Mouse (Mus musculus): Measurements from ENCODE around the gene Pdia6.

Gene Pdia6

DNA sequence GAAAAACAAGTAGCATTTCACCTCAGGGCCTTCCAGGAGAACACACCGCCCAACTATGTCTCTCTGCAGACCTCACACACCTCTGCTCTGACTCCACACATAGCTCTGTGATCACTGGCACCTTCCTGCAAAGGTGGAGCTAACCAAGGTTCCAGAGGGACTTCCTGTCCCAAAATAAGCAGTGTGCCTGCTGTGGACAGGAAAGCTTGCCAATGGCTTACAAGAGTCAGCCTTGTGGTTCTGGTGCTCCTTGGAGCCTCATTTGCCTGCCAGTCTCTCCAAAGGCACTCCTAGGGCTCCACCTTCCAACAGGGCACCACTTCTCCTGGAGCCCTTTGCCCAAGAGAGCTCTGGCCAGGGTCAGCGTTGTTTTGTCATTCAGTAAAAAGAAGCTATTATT, 1.5 kb upstream of the Pdia6 start:
- DNase-seq (ENCODE audit: low spot score), result no peak

DNA sequence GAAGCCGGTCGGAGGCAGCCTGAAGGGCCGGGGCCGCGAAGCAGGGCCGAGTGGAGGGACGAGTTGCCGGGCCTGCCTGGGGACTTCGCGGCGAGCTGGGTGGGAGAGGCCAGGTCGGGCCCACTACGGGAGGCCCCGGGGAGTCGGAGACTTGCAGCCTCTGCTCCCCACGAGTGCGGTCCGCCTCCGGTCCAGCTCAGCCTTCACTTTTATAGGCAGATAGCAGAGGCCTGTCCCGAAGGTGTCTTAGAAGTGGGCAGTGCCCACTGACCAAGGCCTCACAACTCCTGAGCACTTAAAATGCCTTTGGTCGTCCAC, 287 bp downstream of the Pdia6 start:
- DNase-seq (ENCODE audit: low spot score), result no peak

DNA sequence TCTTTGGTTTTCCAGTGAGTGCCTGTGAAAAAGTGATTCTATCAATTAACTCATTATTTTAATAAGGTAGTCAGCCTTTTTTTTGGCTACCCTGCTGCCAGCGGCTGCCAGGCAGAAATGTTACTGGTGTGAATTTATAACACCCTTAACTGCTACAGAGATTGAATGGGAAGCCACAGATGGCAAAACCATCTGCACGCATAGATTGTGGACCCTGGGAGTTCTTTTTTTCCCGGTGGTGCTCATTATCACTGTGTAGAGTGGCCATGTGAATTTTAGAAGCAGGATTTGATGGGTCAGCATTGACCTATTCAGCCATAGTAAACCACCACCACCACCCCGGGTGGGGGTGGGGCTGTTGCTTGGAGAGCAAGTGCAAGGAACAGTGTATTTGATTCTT, 971 bp downstream of the Pdia6 start:
- no peak for DNase-seq (ENCODE audit: low spot score)

DNA sequence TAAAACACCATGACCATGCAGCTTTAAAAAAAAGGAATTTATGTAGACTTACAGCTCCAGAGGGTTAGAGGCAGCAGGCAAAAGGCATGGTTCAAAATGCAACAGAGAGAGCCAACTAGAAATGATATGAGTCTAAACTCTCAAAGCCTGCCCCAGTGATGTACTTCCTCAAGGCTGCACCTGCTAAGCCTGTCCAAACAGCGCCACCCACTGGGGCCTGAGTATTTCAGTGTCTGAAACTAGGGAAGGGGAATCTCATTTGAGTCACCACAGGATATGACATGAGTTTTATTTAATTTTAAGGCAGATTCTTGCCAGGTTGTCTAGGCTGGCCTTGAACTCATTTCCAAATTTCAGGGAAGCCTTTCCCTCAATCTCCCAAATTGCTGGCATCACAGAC, 4.9 kb downstream of the Pdia6 start:
- DNase-seq (ENCODE audit: low spot score), result no peak

DNA sequence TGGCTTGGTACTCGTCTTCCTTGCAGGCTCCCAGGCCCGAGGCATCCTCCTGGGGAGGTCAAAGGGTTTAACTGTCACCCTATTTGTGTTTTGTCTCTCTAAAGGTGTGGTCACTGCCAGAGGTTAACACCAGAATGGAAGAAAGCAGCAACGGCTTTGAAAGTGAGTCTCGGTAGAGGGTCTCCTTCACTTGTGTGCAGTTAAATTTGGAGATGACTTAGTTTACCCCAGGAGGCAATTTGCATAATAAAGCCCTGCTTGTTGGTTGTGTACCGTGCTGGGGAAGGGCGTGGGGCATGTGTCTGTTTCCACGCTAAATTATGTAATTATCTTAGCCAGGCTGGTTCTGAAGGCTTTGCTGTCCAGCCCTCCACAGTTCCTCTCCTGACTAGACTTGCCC, 7.5 kb downstream of the Pdia6 start:
- DNase-seq (ENCODE audit: low spot score), result no peak

DNA sequence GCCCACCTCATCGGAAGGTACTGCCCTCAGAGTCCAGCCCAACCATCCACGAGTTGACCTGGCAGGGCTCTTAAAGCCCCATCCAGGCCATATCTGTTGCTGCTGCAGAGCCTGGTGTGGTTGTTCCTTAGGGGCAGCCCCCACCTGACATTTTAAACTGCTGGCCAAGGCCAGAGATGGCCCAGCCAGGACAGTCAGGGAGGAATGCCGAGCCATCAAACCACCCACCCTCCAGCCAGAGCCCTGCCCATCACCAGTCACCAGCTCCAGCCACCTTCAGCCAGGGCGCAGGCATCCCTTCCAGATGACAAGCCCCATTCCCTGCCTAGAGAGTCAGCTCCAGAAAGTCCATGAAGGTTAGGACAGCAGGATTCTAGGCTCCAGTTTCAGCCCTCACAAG, 22.2 kb downstream of the Pdia6 start:
- no peak for DNase-seq (ENCODE audit: low spot score)

DNA sequence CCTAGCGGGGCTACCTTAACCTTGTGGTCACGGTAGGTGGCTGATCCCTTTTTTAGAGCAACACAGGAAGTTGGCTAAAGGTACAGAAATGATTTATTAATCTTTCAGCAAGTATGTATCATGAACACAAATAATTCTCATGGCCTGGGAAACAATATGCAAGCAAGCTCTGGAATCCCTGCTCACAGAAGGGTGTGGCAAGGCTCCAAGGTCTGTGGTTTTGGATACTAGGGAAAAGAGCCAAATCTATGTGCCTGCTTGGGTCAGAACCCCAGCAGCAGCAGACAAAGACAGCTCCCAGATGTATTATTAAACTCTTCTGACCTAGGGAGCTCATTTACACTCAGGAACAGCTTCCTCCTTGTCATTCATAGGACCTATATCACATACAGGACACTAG, 22.7 kb downstream of the Pdia6 start:
- no peak for DNase-seq (ENCODE audit: low spot score)

DNA sequence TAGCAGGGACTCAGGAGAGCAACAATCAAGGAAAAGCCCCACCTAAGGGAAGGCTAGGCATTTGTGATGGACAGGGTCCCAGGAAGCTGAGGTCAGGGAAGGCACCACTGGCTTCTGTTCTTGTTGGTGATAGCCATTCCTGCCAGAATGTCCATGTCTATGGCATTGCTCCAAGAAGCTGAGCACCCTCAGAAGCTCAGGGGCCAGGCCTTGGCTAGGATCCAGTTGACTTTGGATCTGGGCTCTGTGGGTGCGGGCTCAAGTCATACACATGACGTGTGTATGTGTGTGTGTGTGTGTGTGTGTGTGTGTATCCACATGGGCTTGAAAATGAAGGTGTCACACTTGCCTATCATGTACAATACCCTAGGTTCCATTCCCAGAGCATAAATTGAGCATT, 23.6 kb downstream of the Pdia6 start:
- no peak for DNase-seq (ENCODE audit: low spot score)

DNA sequence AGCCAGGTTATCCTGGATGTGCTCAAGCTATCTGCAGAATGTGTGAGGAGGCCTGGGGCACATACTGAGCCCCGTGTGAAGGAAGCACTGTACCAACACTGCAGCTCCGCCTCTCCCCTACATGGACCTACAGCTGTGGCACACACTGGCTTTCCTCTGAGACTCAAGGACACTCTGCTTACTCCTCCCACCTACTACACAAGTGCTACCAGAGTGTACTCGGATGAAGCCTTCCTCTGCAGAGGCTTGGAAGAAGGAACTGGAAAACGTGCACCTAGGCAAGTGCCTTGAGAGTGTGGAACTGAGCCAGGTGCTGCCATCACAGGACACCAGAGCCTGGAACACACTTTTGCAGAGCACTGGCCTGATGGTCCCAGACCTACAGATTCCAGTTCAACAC, 24.2 kb downstream of the Pdia6 start:
- no peak for DNase-seq (ENCODE audit: low spot score)

DNA sequence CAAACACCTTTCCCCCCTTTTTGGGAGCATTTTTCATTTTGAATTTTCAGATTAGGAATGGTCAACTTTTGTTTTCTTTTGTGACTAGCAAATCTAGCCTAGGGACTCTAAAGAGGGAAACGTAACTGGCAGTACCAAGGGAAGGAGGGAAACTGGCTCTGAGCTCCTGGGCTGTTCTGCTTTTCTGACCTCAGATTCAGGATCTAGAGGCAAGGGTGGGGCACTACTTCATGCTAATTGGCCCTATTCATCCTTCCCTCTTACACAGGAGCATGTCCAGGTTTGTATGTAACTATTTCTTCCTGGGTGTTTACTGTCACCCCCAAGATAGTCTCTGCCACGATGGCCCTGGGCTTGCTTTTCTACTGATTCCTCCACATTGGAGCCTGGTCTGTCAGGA, 30.6 kb downstream of the Pdia6 start:
- no peak for DNase-seq (ENCODE audit: low spot score)

DNA sequence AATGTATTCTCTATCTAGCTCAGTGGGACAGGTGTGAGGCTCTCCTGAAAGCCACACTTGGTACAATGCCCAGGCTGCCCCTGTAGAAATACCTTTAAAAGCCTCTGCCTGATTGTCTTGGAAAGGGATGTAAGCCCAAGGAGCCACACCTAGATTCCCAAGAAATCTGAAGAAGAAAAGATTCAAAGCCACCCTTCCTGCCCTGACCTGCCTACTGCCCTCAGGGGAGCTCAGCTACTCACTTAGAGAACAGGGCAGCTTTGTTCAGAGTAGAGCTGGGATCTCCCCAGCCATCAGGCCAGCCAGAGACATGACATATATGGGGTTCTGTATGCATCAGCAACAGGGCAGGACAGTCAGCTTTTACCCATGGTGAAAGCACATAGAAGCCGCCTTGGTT, 33.6 kb downstream of the Pdia6 start:
- no peak for DNase-seq (ENCODE audit: low spot score)

DNA sequence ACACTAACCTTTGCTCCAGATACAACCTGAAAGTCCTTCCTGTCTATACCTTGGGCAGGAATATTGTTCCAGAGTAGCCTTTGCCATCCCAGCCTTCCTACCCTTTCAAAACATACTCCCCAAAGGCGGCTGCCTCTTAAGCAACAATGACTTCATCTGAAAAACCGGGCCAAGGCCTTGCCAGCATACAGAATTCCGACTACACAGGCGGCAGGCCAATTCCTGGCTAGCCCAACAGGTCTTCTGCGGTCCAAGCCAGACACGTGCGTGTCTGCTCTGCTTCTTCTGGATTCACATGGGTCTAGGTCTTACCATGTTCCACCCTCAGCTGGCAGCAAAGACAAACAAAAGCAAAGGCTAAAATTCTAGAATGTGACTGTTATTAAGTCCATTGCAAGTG, 39.1 kb downstream of the Pdia6 start:
- DNase-seq (ENCODE audit: low spot score), result no peak

DNA sequence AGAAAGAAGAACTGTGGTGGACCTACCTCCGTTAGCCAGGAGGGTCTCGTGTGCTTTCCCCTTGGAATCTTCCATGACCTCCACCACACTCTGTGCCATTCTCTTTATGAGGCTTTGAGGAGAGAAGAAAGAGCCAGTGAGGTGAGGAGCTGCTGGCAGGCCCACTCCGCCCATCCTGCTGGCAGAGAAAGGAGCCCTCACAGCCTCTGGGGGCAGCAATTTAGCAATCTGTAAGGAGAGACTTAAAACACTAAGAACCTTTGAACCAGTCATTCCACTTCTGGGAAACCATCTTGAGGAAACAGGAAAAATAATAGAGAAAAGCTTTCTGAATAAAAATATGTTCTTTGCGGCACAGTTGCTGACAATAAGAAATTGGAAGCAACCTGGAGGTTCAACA, 41.9 kb downstream of the Pdia6 start:
- DNase-seq (ENCODE audit: low spot score), result no peak

DNA sequence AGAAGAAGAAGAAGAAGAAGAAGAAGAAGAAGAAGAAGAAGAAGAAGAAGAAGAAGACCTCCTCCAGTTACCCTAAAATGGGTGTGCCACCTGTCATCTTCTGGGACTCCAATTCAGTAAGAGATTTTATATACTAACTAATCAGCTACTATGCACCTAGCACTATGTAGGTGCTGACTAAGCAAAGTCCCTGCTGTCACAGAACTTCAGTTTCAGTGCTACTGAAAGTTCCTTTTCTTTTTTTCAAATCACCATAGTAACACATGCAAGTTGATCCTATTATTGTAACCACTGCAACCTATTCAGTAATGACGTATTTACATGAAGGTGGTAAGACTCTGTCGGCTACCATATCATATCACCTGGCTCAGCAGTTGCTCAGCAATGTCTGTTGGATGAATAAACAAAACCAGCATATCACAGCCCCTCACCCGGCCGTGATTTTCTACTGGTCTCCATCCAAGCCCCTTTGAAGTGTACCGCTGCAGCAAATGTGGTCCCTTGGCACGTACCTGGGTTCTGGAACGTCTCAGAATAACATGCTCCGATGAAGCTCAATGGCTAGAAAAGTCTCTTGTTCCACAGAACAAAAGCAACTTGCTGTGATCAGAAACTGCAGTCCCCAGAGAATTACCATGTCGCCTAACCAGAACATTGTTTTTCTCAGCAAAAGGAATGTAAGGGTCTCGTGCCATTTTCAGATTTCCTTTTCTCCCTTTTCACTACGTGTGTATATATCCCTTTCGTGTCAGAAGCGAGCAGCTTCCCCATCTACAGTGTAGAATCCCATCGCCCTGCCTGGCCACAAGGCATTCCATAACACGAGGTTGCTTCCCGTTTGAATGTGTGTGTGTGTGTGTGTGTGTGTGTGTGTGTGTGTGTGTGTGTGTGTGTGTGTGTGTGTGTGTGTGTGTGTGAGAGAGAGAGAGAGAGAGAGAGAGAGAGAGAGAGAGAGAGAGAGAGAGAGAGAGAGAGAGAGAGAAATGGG, 44.8 kb downstream of the Pdia6 start:
- no peak for DNase-seq (ENCODE audit: low spot score)

DNA sequence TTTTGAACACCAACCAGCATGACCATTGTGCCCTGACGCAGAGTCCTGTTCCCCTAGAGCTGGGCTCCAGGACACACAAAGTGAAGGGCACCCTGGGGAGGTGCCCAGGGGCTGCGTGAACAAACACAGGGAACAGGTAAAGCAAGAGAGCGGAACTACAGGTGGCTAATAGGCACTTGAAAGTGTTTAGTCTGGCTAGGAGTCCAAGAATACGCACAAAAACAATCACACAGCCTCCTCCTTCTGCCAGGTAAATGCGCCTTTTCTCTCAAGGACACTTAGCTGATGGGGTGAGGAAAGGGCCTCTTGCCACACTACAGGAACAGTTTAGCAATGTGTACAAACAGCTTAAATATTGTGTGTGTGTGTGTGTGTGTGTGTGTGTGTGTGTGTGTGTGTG, 49.8 kb downstream of the Pdia6 start:
- no peak for DNase-seq (ENCODE audit: low spot score)

DNA sequence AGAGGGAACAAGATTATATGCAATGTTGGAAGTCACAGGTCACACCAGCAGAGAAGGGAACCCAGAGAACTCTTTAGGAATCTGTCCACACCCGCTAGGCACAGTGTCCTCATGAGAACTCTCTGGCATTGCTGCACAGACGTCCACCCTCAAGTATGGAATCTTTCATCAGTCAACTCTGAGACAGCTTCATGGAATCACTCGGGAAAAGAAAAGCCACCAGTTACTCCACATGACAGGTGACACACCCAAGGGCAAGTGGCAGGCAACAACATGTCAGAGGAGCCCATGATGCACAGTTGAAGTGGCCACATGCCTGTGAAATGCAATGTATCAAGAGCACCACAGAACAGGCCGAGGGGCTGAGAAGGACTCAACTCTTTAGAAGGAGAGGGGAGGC, 51.6 kb downstream of the Pdia6 start:
- DNase-seq (ENCODE audit: low spot score), result no peak

DNA sequence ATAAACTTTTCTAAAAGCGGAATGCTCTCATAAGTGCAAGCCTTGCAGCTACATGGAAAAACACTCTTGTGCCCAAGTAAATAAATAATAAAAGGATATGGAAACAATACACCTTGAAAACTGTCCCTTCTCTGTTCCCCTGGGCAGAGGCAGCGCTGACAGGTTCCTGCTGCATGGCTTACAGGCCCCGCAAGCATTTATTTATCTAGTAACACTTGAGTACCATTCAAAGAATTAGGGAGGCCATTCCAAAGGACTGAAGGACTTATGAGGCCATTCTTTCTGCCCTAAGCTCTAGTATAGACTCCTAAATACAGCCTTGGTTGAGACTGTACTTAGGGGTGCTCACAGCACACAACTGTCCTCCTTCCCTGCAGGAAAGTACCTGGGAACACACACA, 52.1 kb downstream of the Pdia6 start:
- no peak for DNase-seq (ENCODE audit: low spot score)

DNA sequence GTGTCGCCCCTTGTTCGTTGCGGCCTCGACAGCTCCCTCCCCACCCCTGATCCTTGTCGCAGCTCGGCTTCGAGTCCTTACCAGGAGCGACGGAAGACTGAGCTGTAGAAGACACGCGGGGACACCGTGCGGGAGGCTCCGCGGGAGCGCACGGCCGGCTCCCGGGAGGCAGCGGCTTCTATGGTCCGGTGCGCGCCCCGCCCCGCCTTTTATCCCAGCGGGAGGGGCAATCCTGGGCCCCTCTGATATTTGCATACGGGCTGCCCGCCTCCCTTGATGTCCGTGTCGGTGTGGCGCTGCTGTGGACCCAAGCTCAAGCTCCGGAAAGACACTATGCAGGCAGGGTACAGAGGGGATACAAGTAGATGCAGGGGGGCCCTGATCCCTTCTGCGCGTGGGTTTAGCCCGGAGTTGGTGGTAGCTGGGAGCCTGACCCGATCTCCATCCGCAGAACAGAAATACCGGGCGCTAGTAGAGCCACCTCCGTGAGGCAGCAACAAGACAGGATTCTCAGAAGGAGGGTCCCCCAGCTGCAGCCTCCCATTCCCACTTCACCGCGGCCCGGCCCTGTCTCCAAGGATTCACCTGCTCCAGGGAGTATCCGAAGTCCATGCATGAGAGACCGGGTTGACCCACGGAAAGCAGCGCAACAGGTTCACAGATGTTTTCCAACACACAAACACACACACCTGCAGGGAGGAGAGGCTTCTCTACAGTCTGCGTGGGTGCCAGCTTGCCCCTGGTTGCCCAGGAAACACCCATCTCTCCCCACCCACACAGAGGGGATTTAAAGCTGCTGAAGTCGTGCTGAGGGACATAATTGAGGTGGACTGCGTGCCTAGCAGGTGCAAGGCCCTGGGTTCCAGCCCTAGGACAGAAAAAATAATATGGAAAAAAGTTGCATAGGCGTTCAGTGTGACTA, 58.5 kb downstream of the Pdia6 start:
- no peak for DNase-seq (ENCODE audit: low spot score)

DNA sequence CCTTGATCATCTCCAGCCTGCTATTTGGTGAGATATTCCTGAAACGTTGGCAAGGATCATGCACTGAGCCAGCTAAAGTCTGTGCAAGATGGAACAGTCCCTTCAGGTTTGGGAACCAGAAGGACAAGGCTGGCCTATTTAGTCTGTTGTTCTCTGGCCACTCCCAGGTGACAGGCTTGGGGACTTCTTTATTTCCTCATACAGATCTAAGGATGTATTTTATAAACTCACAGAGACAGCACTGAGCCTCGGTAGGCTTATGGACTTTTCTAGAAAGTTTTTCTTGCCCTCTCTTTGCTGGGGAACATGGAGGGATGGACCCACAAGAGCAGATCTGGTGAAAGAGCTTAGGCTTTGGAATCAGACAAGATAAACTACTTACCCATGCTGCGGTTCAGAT, 62.9 kb downstream of the Pdia6 start, which contains the start of gene Atp6v1c2:
Atp6v1c2 (minus strand) TSS at position 101 of the 400 bp plus-strand sequence.
- no peak for DNase-seq (ENCODE audit: low spot score)

DNA sequence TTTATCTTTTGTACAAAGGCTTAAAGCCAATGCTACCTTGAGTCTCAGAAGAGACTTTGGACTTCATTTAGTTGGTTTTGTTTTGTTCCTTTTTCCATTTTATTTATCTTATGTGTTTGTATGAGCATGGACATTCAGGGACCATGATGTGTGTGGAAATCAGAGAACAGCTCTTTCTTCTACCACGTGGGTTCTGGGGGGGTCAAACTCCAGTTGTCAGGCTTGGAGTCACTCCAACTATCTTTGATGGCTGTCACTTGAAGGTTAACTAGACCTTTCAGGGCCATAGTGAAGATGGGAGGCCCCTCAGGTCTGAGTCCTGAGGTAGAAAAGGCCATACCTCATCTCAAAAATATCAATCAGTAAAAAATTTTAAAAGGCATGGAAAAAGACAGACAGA, 67.1 kb downstream of the Pdia6 start:
- no peak for DNase-seq (ENCODE audit: low spot score)
